Mouse (Mus musculus) embryo, embryonic 10 days (tissue): ENCODE data around the gene Ifit1bl2.
A peak's percentile ranks its signal among the peaks of the same experiment; 100 is the strongest.
"Not testable (repeated sequence)": the region's sequence is repeated elsewhere in the genome, so short reads cannot be mapped to it uniquely, and the experiment has no call there.

Source experiments
- DNase-seq: peaks from one replicate; pipeline ENCODE4 v3.0.0-alpha.2; 2015; ENCODE audit warnings: low spot score

The Ifit1bl2 gene

DNA sequence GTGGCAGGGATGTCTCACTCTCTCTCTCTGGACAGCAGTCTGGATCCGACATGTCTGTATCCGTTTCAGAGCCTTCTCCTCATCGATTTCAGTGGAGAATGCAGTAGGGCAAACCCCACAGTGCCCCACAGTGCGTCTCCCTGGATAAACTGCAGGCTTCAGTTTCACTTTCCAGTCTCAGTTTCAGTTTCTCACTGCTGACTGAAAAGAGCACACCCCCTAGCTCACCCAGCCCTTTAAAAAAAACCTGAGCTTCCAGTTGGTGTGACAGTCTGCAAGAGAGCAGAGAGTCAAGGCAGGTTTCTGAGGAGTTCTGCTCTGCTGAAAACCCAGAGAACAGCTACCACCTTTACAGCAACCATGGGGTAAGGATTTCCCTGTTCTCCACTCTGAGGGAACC is at the start of gene Ifit1bl2, which contains the start of gene Ifit1:
Gene Ifit1bl2, minus strand, starts transcription at position 121 of the 400 bp plus-strand sequence.
Gene Ifit1, plus strand, starts transcription at position 249 of the 400 bp plus-strand sequence.
- no peak for DNase-seq

DNA sequence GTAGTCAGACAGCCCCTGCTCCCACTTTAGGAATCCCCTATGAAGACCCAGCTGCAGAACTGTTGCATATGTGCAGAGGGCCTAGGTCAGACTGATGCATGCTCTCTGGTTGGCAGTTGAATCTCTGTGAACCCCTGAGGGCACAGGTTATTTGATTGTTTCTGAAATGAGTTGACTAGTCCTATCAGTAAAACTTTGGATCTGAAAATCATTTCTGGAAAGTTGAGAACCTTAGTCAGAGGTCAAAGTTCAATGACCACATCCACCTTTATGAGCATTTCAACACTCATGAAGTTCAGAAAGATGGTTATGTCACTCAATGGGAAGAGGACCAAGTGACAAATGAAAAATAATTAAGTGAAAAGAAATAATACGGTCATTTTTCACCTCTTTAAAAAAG is 45.0 kb upstream of the Ifit1bl2 start:
- no peak for DNase-seq

DNA sequence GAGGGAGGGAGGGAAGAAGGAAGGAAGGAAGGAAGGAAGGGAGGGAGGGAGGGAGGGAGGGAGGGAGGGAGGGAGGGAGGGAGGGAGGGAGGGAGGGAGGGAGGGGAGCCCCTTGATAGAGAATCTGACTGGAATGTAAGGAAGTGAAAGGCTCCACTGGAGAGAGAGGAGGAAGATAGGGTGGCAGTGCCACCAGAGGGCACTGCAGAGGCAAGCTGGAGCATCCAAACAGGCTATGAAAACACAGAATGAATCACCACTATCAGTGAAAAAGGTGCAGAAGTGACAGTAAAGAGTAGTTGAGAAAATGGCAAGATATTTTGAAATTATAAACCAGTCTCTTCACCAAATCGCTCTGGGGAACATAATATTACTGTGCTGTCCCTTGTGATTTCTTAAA is 44.3 kb upstream of the Ifit1bl2 start:
- DNase-seq, result peak; percentile 68

DNA sequence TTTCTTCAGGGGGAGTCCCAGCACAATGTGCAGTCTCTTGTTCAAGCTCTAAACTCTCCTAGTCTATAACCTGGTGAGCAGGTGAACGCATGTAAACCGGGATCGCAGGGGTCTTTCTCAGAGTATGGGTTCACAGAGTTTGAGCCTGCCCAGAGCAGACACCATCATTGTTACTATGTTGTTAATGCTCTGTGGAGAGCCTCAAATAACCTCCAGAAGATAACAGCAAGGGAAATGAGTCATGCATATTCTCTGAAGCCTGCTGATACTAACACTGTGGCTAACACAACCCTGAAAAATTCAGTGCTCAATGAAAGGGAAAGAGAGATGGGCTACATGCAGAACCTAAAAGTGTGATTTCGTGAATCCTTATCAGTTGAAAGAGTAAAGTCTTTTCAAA is 37.9 kb upstream of the Ifit1bl2 start:
- DNase-seq, result no peak

DNA sequence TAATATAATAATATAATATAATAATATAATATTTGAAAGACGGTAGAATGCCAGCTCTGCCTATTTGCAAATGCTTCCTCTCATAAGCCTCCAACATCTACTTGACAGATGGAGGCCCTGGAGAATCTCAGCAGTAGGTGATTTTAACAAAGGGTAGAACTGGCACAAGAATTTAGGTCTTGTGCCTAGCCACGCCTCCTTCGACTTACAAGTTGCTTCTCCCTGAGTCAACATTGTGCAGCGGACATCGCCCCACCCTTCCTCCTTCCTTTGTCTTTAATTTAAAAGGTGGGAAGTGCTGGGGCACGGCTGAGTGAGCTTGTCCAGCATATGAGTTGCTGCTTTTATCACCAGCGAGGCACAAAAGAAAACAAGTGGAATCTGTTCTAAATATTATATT is 32.9 kb upstream of the Ifit1bl2 start:
- no peak for DNase-seq

DNA sequence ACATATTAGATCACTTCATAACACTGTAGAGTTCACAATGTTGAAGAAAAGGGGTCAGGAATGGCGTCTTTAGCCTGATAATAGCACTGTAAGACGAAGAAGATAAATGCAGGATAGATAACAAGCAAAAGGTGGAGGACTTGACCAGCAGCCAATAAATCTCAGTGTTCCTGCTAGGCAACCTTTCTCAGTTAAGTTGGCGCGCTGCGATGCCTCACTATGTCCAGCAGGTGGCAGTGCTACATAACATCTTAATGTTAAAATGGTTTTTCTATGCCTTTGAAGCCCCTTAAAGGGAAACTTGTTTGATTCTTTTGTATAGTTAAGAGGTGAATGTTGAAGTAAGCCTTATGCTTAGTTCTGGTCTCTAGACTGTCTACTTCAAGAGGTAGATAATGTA is 25.6 kb upstream of the Ifit1bl2 start:
- peak; percentile 94 for DNase-seq

DNA sequence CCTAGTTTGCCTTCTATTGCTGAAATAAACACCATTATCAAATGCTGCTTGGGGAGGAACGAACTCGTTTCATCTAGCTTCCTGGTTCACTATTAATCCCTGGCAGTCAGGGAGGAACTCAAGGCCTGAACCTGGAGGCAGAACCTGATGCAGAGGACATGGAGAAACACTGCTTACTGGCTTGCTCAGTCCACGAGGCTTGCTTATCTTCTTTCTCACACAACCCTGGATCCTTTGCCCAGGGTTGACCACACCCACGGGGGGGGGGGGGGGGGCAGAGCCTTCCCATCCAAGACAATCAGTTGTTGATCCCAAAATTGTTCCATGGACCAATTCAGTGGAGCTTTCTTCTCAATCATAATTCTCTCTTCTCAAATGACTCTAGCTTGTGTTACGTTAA is 22.2 kb upstream of the Ifit1bl2 start:
- DNase-seq, result no peak

DNA sequence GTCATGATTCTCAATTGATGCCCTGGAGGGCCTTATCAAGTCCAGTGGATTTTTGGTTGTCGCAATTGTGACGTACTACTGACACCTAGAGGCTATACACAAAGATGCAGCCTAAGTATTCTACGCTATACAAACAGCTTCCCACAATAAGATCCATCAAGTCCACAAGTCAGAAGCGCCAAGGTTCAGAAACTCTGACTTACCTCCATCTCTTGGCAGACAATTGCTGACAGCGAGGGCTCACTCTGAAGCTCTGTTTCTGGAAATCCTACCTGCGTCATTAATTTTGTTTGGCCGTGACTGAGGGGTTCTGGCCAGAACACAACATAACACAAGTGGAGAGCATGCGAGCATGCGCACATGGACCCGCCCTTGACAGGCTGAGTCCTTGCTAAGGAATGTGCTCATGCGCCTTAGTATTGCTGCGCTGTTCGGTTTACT is 21.5 kb upstream of the Ifit1bl2 start:
- peak; percentile 86 for DNase-seq

DNA sequence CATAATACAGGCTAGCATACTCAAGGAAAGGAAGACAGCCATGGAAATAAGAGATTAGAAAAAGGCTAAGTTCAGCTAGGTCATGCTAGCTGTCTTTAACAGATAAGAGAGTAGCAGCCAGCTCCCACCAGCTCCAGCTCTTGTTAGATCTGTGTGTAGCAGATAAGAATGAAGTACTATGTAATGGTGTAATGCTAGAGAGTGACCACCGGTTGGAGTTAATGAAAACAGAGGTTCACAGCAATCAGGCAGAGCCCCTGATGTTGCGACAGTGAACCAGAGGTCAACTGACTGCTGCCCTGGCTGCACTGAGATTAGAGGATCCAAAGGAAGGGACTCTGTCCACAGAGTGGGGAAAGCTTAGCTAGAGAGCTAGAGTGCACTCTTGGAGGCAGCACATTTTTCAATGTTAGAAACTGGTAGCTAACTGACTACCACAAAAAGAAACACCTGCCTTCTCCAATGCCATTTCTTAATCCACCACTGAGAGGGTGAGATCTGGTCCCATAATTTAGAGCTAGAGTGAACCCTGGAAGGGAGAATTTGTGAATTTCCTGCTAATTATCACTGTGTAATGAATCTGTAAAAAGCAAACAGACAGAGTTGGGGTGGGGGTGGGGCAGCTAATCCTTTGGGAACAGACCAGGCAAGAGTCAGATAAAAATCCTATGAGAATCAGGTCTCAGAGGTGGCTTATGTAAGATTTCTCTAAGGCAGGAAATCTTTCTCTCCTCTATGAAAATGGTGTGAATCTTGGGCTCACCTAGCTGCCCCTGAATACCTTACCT is 16.2 kb upstream of the Ifit1bl2 start:
- DNase-seq, result peak; percentile 41

DNA sequence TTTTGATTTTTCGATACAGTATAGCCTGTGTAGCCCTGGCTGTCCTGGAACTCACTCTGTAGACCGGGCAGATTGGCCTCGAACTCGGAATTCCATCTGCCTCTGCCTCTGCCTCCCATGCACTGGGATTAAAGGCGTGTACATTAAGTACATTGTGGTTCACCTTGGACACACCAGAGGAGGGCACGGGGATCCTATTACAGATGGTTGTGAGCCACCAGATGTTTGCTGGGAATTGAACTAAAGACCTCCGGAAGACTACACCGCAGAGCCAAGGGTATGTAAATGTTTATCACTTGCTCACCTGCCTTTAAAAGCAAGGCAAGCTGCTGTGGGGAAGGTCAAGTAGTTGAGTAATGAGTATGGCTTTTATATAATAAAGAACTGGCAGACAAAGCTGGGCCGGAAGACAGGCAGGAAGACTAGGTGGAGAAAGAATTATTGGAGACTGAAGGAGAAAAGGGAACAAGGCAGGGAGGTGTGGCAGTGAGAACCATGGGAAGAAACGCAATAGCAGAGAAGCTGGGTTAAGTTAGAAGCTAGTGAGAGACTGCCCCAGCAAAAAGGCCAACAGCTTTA is 14.8 kb upstream of the Ifit1bl2 start:
- DNase-seq, result no peak

DNA sequence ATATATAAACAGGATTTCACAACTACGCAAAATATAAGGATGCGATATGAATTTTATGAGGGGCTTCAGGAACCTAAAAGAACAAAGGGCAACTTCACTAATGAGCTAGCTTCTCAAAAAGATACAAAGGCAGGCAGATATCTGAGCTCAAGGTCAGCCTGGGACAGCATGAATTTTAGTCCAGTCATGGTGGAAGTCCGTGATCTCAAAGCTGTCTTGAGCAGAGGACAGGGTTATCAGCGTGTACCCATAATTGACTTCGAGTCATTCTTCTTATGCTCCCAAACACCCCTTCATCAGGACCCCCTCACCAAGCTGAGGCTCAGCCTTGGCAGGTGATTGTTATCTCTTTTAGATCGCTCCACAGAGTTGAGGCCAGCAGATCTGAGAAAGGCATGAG is 10.5 kb upstream of the Ifit1bl2 start:
- no peak for DNase-seq

DNA sequence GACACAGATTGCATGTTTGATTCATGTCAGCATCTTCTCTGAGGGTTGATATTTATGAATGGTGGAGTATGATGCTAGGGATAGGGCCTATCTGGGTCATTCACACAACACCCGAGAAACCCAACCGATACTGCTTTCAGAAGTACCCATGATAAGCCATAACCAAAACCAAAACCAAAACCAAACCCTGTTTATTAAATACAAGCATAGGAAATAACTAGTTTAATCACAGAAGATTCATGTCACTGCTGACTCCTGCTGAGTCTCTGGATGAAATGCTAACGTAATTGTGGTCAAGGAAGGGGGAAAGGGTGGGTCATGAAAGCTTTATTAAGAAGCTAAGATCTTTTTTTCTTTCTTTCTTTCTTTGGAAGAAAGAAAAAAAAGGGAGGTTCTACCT is 9.7 kb upstream of the Ifit1bl2 start:
- DNase-seq, result no peak

DNA sequence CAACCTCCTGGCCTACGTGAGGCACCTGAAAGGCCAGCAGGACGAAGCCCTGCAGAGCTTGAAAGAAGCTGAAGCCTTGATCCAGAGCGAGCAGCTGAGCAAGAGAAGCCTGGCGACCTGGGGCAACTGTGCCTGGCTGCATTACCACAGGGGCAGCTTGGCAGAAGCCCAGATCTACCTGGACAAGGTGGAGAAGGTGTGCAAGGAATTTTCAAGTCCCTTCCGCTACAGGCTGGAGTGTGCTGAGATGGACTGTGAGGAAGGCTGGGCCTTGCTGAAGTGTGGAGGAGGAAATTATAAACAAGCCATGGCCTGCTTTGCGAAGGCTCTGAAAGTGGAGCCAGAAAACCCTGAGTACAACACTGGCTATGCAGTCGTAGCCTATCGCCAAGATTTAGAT is 7.1 kb upstream of the Ifit1bl2 start:
- not testable (repeated sequence) for DNase-seq

DNA sequence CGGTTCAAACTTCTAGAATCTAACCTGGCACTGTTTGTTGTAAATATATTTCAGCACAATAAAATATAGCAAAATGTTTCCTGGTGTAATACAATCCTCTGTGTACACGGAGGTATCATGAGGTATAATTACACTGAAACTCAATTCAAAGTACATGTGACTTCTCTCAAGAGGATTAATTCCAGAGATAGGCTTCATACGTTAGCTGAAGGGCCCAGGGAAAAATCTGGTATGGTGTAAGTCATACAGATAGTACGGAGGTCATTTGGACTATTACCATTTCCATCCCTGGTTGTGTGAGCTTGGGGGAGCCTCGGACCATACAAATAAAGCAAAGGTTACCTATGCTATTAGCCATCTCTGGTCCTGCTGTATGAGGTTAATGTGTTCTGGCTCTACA is 2.1 kb upstream of the Ifit1bl2 start:
- no peak for DNase-seq

DNA sequence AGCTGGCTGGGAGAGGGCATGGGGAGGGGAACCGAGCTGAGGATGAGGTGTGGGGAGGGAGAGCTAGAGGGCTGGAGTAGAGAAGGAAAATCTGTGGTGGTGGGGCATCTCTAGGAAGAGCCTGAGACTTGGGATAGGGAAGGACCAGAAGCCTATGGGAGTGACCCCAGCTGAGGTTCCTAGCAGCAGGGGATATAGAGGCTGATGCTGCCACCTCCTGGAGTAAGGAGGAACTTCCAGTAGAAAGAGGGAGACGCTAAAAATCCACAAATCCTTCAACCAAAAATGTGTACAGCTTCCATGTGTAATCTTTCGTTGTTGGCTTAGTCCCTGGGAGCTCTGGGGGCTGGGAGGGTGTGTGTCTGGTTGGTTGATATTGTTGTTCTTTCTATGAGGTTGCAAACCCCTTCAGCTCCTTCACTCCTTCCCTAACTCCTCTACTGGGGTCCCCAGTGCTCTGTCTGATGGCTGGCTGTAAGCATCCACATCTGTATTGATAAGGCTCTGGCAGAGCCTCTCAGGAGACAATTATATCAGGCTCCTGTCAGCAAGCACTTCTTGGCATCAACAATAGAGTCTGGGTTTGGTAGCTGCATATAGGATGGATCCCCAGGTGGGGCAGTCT is 3.5 kb downstream of the Ifit1bl2 start:
- peak; percentile 66 for DNase-seq

DNA sequence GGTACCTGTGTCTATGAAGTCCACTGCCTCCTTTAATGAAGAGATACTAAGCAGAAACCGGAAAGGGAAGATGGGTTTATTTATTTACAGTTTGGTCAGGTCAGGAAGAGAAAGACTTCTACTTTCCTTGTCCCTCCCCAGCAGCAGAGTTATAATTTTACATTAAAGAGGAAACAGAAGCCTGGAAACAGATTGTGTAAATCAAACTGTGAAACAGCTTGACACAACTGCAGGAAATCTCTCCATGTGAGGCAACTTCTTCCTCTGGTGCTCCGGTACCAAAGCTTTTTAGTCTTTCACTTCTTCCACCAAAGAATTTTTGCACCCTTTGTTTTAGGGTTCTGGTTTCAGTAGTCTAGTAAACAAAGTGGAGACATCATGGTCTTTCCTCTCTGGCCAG is 7.1 kb downstream of the Ifit1bl2 start:
- no peak for DNase-seq

DNA sequence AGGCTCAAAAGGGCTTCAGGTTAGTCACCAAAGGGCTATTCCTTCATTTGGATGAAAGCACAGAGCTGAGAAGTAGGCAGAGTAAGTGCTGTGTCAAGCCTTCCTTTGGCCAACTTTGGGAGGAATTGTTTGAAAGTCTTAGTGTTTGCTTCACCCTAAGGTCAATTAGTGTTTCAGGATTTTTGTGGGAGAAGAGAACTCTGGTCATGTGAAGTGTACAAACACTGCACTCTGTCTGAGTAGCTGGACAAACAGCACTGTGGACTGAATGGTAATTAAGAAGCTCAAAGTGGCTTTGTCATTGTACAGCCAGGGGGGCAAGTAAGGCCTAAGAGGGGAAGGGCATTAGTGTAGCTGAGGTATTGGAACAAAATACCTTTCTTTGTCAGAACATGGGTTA is 9.1 kb downstream of the Ifit1bl2 start:
- DNase-seq, result no peak

DNA sequence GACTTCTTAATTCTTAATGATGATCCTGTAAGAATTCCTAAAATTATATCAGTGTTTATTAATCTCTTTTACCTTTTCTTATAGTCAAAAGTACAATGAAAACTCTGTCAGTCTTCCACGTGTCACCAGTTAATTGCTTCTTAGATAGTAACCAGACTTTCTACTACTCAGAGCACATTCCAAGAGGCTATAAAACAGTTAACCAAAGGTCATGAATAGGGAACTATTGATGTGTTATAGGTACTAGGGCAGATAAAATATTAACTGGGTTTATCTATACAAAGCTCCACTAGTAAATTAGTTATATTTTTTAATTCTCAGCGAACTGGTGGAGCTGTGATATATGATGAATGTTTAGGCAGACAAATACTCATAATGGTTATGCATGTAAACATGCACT is 13.0 kb downstream of the Ifit1bl2 start:
- DNase-seq, result no peak

DNA sequence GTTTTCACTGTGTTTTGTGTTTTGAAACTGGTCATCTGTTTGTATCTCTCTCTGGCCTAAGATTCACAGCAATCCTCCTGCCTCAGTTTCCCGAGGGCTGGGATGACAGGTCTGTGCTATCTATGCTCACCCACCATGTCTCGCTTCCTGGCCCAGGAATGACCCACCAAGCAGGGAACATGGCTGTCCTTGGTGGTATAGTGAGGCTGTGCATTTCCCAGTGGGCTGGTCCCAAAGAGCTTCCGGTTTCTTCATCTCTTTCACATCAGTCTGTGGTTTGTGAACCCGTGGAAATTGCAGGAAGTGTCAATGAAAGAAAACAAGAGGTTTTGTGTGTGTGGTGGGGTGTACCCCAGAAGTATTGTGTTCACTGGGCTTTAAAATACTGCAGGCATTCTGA is 15.9 kb downstream of the Ifit1bl2 start:
- no peak for DNase-seq

DNA sequence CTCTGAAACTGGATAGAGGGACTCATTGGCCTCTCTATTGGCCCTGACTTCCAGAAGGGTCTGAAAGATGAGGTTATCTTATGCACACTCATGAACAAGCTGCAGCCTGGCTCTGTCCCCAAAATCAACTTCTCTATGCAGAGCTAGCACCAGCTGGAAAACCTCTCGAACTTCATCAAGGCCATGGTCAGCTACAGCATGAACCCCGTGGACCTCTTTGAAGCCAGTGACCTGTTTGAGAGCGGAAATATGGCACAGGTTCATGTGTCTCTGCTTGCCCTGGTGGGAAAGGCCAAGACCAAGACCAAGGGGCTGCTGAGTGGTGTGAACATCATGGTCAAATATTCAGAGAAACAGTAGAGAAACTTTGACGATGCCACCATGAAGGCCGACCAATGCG is 16.8 kb downstream of the Ifit1bl2 start:
- no peak for DNase-seq

DNA sequence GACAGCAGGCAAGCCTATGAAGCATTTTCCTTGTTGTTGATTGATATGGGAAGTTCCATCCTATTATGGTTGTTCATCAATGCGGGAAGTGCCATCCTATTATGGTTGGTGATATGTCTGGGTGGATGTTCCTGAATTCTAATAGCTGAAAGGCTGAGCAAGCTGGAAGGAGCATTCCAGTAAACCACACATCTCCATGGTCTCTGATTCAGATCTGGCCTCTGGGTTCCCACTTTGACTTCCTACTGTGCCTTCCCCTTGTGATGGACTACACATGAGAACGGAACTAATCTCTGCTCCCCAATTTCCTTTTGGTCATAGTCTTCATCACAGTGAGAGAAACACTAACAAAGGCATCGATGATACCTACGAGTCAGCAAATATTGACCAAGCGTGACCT is 19.7 kb downstream of the Ifit1bl2 start:
- no peak for DNase-seq

DNA sequence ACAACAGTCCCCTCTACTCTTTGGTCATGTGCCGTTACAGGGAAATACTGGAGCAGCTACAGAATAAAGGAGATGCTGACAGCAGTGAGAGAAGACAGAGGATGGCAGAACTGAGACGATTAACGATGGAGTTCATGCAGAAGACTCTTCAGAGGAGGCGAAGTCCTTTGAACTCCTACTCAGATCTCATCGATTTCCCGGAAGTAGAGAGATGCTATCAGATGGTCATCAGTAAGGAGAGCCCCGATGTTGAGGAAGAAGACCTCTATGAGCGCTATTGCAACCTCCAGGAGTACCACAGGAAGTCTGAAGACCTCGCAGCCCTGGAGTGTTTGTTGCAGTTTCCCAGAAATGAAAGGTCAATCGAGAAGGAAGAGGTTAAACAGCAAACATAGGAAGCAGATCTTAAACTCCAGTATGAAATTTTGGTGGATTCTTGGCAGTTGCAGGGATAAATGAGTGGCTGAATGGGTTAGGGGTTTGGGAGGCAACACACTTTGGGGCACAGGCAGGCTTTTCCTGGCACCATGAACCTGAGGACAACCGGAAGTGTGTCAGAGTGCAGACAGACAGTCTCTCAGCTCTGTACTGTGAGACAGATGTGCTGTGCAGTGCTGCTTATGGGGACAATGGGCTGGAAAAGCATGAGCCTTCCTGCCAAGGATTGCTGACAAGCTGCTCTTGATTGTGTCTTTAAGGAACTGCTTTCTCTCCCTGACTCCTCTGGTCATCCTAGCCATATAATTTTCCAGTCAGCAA is 28.1 kb downstream of the Ifit1bl2 start:
- DNase-seq, result not testable (repeated sequence)

DNA sequence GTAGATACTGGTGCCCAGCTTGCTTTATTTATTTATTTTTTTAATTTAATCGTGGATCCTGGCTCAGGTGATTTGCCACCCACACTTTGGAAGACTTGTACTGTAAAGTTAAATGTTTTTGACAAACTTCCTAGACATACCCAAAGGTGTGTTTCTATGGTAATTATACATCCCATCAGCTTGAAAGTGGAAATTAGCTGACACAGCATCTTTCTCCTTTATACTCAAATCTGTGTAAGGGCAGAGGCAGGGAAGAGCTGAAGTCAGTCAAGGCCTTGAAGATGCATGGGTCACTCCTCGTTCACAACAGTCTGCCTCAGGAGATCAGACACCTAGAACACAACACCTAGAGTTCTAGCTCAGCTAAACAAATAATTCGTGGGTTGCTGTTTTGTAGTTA is 30.4 kb downstream of the Ifit1bl2 start:
- DNase-seq, result not testable (repeated sequence)
